Mouse (Mus musculus) frontal cortex, postnatal 14 days (tissue): Measurements from ENCODE around the gene Lrig3.

Source experiments
- DNase-seq, 2 experiments: peaks; one replicate each; pipeline ENCODE4 v3.0.0; 2022; ENCODE audit warnings: low spot score in 2 of 2

The Lrig3 gene

DNA sequence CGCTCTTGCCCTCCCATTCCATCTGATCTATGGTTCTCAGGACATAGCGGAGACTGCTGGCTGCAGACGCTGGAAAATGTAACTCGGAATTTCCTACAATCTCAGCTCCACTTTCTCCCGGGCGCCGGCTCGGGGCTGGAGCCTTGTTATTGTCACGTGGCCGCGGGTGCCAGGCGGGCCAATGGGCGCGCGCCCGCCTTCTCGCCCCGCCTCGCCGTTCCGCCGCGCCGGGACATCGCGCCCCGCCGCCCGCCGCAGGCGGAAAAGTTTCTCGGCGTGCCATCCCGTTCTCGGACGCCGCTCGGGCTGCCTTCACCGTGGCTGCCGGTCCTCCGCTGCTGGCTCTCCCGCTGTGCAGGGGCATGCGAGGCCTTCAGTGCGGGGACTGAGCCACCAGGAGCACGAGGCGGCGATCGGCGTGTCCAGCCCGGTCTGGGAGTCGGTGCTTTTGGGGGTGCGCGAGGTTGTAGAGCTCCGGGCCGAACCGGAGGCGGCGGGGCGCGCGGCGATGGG, at the start of gene Lrig3:
Gene Lrig3 (plus strand): TSS at position 201 of the 513 bp plus-strand sequence.
- DNase-seq, result peak; percentile 34 to 64

DNA sequence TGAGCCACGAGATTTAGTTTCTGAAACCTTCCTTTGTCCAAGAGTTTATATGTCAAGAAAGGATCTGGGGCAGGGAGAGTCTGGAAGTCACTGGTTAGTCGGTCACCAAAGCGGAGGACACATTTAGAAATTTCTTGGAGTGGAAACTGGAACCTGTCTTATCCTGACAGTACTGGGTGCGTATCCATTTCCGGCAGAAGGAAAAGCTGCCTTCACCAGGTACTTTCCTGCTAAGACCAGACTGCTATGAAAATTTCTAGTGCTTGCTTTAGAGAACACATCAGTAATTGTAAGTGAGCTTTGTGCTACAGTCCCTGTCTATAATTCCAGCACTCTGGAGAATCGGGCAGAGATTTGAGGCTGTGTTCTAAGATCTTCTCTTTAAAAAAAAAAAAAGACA, 49.2 kb upstream of the Lrig3 start:
- DNase-seq, result no peak

- no peak for DNase-seq
Measured at GRCm38 (mm10) chr10:125917436-125917871, 48.5 kb upstream of the Lrig3 start.

- no peak for DNase-seq
Measured at GRCm38 (mm10) chr10:125918994-125919393, 47.0 kb upstream of the Lrig3 start.

DNA sequence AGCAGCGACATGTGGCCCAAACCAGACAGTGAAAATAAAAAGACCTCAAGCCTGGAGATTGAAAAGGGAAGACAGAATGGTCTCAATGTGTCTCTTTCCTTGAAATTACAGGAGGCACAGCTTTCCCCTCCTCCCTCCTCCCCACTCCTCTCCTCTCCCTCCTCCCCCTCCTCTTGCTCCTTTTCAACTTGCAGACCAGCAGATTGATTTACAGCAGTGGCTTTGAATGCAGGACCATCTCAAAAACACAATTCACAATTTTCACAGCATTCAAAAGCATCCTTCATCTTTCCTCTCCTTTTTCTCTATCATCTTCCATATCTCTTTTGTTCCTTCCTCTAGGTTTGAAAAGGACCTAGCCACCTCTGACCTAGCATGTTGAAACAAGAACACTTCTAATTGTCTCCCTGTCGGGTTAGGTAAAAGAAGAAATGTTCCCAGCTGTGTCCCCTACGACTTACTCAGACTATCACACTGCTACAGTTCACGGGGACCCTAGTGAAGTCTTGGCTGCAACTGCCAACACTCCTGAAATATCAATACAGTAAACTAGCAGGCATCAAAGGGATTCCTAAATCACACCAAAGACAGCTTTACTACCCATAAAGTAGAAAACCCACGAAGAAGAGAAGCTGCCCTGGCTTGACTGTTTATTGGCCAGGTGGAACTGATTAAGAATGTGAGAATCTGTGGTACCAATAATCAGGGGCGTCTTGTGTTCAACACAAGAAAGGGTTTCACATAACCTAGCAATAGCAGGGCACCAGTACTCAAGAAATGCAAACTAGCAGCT, 44.1 kb upstream of the Lrig3 start:
- DNase-seq, result no peak

DNA sequence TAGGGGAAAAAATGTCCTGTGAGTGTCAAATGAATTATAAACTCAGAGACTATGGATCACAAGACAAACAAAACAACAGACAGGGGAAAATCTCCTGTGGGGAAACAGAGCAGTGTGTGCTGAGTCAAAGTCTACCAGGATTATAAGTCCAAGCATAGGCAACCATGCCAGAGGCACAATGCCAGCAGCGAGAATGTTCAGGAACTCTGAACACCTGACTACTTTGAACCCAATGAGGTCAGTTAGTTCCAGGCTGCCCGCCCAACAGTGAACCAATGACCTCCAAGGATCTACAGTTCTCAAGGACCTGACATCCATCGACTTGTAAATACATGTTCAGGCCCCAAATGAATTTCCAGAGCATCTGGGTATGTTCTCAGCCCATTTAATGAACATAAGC, 36.0 kb upstream of the Lrig3 start:
- no peak for DNase-seq

DNA sequence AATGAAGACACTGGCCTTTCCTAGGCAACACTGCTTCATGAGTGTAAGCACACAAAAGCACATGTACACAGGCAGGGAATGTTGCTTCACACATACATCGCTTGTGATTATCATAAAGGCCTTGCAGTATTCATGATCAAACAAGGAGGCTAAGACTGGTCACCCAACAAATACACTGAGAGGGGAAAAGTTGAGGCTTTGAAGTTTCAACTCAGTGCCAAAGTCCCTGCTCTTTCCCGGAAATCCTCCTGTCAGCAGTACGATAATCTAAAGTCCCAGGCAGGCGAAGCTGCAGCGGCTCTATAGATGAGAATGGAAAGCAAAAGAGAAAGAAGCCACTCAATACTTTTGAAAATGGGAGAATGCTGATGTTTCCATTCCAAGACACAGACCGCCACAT, 32.6 kb upstream of the Lrig3 start:
- no peak for DNase-seq

DNA sequence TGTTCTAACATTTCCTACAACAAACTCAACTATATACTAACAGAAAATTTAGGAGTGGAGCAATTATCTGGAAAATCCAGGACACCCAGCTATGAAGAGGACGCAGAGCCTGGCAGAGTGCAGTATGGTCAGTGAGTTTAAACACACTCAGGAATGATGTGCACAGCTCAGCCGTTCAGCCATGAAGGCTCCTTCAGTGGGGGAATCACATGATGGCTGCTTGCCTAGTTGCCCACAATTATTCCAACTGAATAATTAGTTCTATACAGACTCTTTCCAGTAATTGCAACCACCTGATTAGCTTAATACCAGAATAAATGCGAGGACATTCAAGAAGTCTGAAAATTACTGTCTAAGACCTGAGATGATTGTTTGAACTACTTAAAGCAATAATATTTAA, 31.9 kb upstream of the Lrig3 start:
- no peak for DNase-seq

- no peak for DNase-seq
Measured at GRCm38 (mm10) chr10:125937517-125938497, 28.2 kb upstream of the Lrig3 start.

GRCm38 (mm10) chr10:125938528-125939402, 27.2 kb upstream of the Lrig3 start:
- DNase-seq, result no peak

DNA sequence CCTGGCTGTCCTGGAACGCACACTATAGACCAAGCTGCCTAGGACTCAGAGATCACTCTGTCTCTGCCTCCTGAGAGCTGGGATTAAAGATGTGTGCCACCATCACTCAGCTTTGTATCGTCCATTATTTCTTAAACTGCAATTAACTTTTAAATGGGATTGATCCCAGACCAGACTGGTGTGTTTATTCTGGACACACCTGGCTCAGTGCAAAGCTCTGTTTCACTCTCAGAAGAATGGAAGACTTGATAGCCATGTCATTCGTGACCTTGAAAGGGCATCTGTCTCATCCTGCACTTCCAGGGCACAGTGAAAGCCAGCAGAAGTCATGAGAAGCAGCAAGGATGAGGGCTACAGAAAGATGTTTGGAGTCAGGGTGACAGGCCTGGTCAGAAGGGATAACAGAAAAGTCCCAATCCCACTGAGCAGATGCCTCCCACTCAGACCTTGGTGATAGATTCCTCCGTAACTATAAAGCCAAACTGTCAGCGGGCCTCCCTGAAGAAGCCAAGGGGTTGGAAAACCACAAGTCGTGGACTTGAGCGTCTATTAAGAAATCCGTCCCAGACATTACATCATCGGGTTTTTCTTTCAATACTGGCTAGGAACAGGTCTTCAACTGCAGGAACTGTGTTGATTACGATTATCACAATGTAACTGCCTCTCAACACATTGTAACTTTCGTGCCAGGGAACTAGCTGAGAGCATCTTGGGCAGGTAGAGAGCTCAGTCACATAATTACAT, 25.5 kb upstream of the Lrig3 start:
- DNase-seq, result no peak

- DNase-seq, result no peak
Measured at GRCm38 (mm10) chr10:125943098-125943497, 22.9 kb upstream of the Lrig3 start.

DNA sequence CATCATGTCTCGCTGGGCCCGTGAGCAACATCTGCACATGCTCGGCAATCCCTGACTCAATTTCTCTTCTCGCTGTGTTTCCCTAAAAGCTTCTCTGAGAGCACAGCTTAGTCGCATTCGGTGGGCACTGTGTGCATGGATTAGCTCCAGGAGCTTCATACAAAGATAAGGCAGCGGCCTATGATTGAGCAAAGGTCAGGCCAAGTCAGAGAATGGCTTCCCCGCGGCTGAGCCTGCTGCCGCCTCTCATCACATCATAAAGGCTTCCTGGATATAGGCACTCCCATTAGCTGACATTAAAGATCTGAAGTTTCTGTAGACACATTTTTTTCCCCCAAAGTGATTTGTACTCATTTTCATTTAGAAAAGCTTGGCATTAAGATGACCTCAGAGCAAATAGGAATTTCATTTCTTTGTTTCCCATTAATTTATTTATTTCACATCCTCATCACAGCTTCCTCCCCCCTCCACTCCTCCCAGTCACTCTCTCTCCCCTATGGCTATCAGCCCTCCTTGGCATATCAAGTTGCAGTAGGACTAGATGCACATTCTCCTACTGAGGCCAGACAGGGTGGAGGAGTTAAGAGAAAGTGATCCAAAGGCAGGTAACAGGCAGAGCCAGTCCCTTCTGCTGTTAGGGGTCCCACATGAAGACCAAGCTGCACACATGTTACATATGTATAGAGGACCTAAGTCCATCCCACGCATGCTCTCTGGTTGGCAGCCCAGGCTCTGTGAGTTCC, 21.0 kb upstream of the Lrig3 start:
- DNase-seq, result no peak

DNA sequence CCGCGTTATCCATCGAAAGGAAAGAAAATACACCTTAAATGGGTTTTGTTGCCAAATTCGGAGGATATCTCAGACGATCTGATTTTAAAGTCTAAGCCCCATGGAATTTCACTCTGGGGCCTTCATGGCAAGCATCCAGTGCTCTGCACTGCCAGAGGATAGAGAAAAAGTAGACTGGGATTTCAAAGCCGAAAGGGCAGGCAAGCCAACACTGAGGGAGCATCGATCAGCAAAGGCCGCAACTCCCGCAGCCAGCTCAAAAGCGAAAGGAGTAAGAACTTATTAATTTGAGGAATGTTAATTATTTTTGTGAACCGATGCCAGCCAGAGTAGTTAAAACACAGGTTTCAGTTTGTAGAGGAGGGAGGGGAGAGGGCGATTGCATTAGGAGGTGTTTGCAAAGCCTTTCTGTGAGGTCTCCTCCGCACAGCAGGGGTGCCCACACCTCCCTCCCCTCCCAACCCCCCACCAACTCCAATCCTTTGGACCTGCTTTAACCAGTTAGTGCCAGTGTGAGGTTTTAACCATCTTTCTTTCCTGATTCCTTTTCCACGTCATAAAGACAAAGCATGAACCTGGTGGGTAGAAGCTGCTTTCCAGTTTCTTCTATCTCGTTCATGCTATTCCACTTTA, 17.0 kb upstream of the Lrig3 start:
- no peak for DNase-seq

GRCm38 (mm10) chr10:125951633-125952032, 14.3 kb upstream of the Lrig3 start:
- DNase-seq, result no peak

GRCm38 (mm10) chr10:125954343-125954742, 11.6 kb upstream of the Lrig3 start:
- DNase-seq, result no peak

DNA sequence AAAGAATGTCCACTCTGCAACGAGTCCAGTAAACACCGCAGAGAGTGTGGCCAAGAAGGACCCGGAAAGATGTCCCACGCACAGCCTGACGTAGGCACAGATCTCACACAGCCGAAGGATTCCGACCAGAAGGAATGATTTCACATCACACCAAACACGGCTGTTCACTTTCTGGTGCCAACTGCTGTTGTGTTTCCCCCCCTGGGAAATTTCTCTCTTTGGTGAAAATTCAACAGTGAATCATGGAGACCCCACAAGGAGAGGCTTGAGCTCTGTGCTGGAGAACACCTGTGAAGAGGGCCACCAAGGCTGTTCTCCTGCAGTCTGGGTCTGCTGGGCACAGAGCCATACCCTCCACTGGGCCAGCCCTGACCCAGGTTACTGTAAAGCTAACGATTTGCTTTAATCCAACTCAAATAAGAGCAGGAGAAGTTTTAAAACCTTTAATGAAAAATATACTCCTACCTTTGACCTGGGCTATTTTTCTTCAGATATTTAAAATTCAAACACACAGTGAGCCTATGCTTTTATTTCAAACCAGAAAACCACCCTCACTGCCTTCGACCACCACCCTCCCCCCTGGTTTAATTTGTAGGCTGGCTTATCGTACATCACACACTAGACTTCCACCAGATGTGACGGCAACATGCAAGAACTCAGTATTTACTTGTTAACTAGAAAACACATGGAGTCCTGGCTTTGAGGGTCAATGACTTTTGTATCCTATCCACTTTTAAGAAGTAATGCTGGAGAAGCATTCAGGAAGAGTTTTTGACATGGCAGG, 11.0 kb upstream of the Lrig3 start:
- no peak for DNase-seq

DNA sequence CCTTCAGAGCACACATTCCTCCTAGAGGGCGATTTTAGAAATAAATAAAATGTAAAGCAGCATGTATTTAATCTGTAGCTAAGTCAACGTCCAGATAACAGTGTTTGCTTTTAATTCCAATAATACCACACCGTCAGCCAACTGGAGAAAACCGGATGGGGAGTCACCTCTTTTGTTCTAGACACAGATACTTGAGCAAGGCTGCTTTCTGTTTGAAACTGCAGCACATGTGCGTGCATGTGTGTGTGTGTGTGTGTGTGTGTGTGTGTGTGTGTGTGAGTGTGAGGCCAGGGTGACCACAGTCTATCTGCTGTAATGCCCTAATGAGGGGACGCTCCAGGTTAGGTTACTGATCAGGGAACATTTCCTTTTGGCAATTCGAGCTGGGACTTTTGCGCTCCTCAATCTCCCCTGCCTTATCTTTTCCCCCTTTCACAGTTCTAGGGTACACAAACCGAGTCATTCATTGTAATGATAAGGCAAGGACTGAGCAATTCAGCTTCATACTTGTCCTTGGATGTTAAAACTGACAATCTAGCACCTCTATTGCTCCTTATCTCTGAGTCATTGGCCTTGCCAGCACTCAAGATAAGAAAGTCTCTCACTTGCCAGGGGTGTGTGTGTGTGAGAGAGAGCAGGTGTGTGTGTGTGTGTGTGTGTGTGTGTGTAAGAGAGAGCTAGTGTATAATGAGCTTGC, 4.4 kb upstream of the Lrig3 start:
- DNase-seq, result no peak
